Mouse (Mus musculus): Measurements from ENCODE around the gene Clec4d. TPM values are rescaled to one million over a fixed set of nuclear protein-coding genes. Genes with fewer than 3 reads are reported as not detected.

Clec4d gene
- polyA plus RNA-seq, 1 experiment: 0.88 TPM

GRCm38 (mm10) chr6:123252735-123253134 lies 9.2 kb upstream of the Clec4d start:
- no peak for DNase-seq (ENCODE audit: low read depth in 1 of 2, low spot score in 2 of 2)
- Histone ChIP-seq H3K4me1 (ENCODE audit: control insufficient read depth, insufficient read depth, insufficient read length) (no peaks in the 10 kb centered on the region), H3K4me3 (ENCODE audit: extremely low read depth, insufficient read depth, insufficient read length) (no peak overlapping the region), H3K27ac (ENCODE audit: insufficient read depth, low read length) (no peak overlapping the region), H3K27me3 (ENCODE audit: control insufficient read depth, insufficient read depth, low read length) (no peaks in the 10 kb centered on the region), H3K36me3 (ENCODE audit: control insufficient read depth, insufficient read depth, low read length) (no peaks in the 10 kb centered on the region)
- TF ChIP-seq POLR2A (IDR thresholded peaks at IDR 0.05; ENCODE audit: low read depth, low read length): no peak
- TF ChIP-seq CTCF (IDR thresholded peaks at IDR 0.05; ENCODE audit: extremely low read depth, insufficient read depth, insufficient read length, insufficient replicate concordance): no peak

GRCm38 (mm10) chr6:123258946-123259345 lies 3.0 kb upstream of the Clec4d start:
- no peaks in the 10 kb centered on the region for H3K4me1 ChIP-seq (ENCODE audit: control insufficient read depth, insufficient read depth, insufficient read length)
- H3K27ac ChIP-seq (ENCODE audit: insufficient read depth, low read length): no peak overlapping the region
- no peak for TF ChIP-seq CTCF (IDR thresholded peaks at IDR 0.05; ENCODE audit: extremely low read depth, insufficient read depth, insufficient read length, insufficient replicate concordance)
- TF ChIP-seq POLR2A (IDR thresholded peaks at IDR 0.05; ENCODE audit: low read depth, low read length): no peak
- no peaks in the 10 kb centered on the region for H3K36me3 ChIP-seq (ENCODE audit: control insufficient read depth, insufficient read depth, low read length)
- WGBS: 83% methylated on average over 3 of the region's 3 CpGs
- DNase-seq (ENCODE audit: low read depth in 1 of 2, low spot score in 2 of 2): no peak
- H3K27me3 ChIP-seq (ENCODE audit: control insufficient read depth, insufficient read depth, low read length): no peaks in the 10 kb centered on the region
- no peak overlapping the region for H3K4me3 ChIP-seq (ENCODE audit: extremely low read depth, insufficient read depth, insufficient read length)

- TF ChIP-seq POLR2A (IDR thresholded peaks at IDR 0.05; ENCODE audit: low read depth, low read length) (no peak), CTCF (IDR thresholded peaks at IDR 0.05; ENCODE audit: extremely low read depth, insufficient read depth, insufficient read length, insufficient replicate concordance) (no peak)
- DNase-seq (ENCODE audit: low read depth in 1 of 2, low spot score in 2 of 2): no peak
- WGBS: 47% methylated on average over 4 of the region's 4 CpGs
- no peak overlapping the region for H3K27ac ChIP-seq (ENCODE audit: insufficient read depth, low read length)
- H3K4me3 ChIP-seq (ENCODE audit: extremely low read depth, insufficient read depth, insufficient read length): no peak overlapping the region
- no peaks in the 10 kb centered on the region for H3K4me1 ChIP-seq (ENCODE audit: control insufficient read depth, insufficient read depth, insufficient read length)
- no peaks in the 10 kb centered on the region for H3K36me3 ChIP-seq (ENCODE audit: control insufficient read depth, insufficient read depth, low read length)
- no peaks in the 10 kb centered on the region for H3K27me3 ChIP-seq (ENCODE audit: control insufficient read depth, insufficient read depth, low read length)
These were observed 1.9 kb upstream of the Clec4d start for GRCm38 (mm10) chr6:123259889-123260603.

- Histone ChIP-seq H3K4me1 (ENCODE audit: control insufficient read depth, insufficient read depth, insufficient read length) (no peaks in the 10 kb centered on the region), H3K27me3 (ENCODE audit: control insufficient read depth, insufficient read depth, low read length) (no peaks in the 10 kb centered on the region), H3K36me3 (ENCODE audit: control insufficient read depth, insufficient read depth, low read length) (no peaks in the 10 kb centered on the region), H3K27ac (ENCODE audit: insufficient read depth, low read length) (no peak overlapping the region), H3K4me3 (ENCODE audit: extremely low read depth, insufficient read depth, insufficient read length) (no peak overlapping the region)
- 92% methylated on average over 1 of the region's 1 CpGs for WGBS
- no peak for DNase-seq (ENCODE audit: low read depth in 1 of 2, low spot score in 2 of 2)
- TF ChIP-seq POLR2A (IDR thresholded peaks at IDR 0.05; ENCODE audit: low read depth, low read length) (no peak), CTCF (IDR thresholded peaks at IDR 0.05; ENCODE audit: extremely low read depth, insufficient read depth, insufficient read length, insufficient replicate concordance) (no peak)
These were observed 1.0 kb upstream of the Clec4d start for GRCm38 (mm10) chr6:123260868-123261267.

GRCm38 (mm10) chr6:123264194-123264593 lies 2.3 kb downstream of the Clec4d start:
- TF ChIP-seq POLR2A (IDR thresholded peaks at IDR 0.05; ENCODE audit: low read depth, low read length) (no peak), CTCF (IDR thresholded peaks at IDR 0.05; ENCODE audit: extremely low read depth, insufficient read depth, insufficient read length, insufficient replicate concordance) (no peak)
- Histone ChIP-seq H3K36me3 (ENCODE audit: control insufficient read depth, insufficient read depth, low read length) (no peaks in the 10 kb centered on the region), H3K4me3 (ENCODE audit: extremely low read depth, insufficient read depth, insufficient read length) (no peak overlapping the region), H3K27ac (ENCODE audit: insufficient read depth, low read length) (no peak overlapping the region), H3K27me3 (ENCODE audit: control insufficient read depth, insufficient read depth, low read length) (no peaks in the 10 kb centered on the region), H3K4me1 (ENCODE audit: control insufficient read depth, insufficient read depth, insufficient read length) (no peaks in the 10 kb centered on the region)
- DNase-seq (ENCODE audit: low read depth in 1 of 2, low spot score in 2 of 2): no peak
- 81% methylated on average over 3 of the region's 3 CpGs for WGBS

GRCm38 (mm10) chr6:123265809-123266208 lies 3.9 kb downstream of the Clec4d start:
- H3K4me3 ChIP-seq (ENCODE audit: extremely low read depth, insufficient read depth, insufficient read length): no peak overlapping the region
- 73% methylated on average over 4 of the region's 4 CpGs for WGBS
- no peaks in the 10 kb centered on the region for H3K4me1 ChIP-seq (ENCODE audit: control insufficient read depth, insufficient read depth, insufficient read length)
- H3K36me3 ChIP-seq (ENCODE audit: control insufficient read depth, insufficient read depth, low read length): no peaks in the 10 kb centered on the region
- TF ChIP-seq CTCF (IDR thresholded peaks at IDR 0.05; ENCODE audit: extremely low read depth, insufficient read depth, insufficient read length, insufficient replicate concordance): no peak
- no peak for TF ChIP-seq POLR2A (IDR thresholded peaks at IDR 0.05; ENCODE audit: low read depth, low read length)
- no peak overlapping the region for H3K27ac ChIP-seq (ENCODE audit: insufficient read depth, low read length)
- no peaks in the 10 kb centered on the region for H3K27me3 ChIP-seq (ENCODE audit: control insufficient read depth, insufficient read depth, low read length)
- no peak for DNase-seq (ENCODE audit: low read depth in 1 of 2, low spot score in 2 of 2)

GRCm38 (mm10) chr6:123266945-123267344 lies 5.0 kb downstream of the Clec4d start:
- Histone ChIP-seq H3K27me3 (ENCODE audit: control insufficient read depth, insufficient read depth, low read length) (no peaks in the 10 kb centered on the region), H3K36me3 (ENCODE audit: control insufficient read depth, insufficient read depth, low read length) (no peaks in the 10 kb centered on the region), H3K4me3 (ENCODE audit: extremely low read depth, insufficient read depth, insufficient read length) (no peak overlapping the region), H3K4me1 (ENCODE audit: control insufficient read depth, insufficient read depth, insufficient read length) (no peaks in the 10 kb centered on the region), H3K27ac (ENCODE audit: insufficient read depth, low read length) (no peak overlapping the region)
- TF ChIP-seq POLR2A (IDR thresholded peaks at IDR 0.05; ENCODE audit: low read depth, low read length) (no peak), CTCF (IDR thresholded peaks at IDR 0.05; ENCODE audit: extremely low read depth, insufficient read depth, insufficient read length, insufficient replicate concordance) (no peak)
- 18% methylated on average over 5 of the region's 5 CpGs for WGBS
- DNase-seq (ENCODE audit: low read depth in 1 of 2, low spot score in 2 of 2): no peak

Data from spleen, adult 2 months (tissue).